Mouse (Mus musculus) cortical plate, adult 2 months (tissue): ENCODE results near the gene Chd2. TPM values are rescaled to one million over a fixed set of nuclear protein-coding genes. Genes with fewer than 3 reads are reported as not detected.

Source experiments
- H3K27ac ChIP-seq: fragments of 200-500 bp; 2 replicates; pipeline ENCODE4 v1.5.1; 2012; ENCODE audit warnings: low read length, control low read depth, inconsistent platforms; ENCODE audit not compliant: insufficient read depth
- H3K4me1 ChIP-seq: fragments of 200-500 bp; 2 replicates; pipeline ENCODE4 v1.6.1; 2011; ENCODE audit warnings: low read length; ENCODE audit not compliant: control insufficient read depth, insufficient read depth
- H3K4me3 ChIP-seq: fragments of 200-500 bp; 2 replicates; pipeline ENCODE4 v1.5.1; 2011; ENCODE audit warnings: mild to moderate bottlenecking, low read length, control low read depth; ENCODE audit not compliant: insufficient read depth
- CTCF ChIP-seq: fragments of 200-500 bp; IDR thresholded peaks from 2 replicates; pipeline ENCODE4 v1.5.1; 2011; ENCODE audit warnings: mild to moderate bottlenecking, control low read depth, low read length; ENCODE audit not compliant: insufficient read depth; ENCODE audit errors: extremely low read depth
- POLR2A ChIP-seq: fragments of 200-500 bp; IDR thresholded peaks from 2 replicates; pipeline ENCODE4 v1.6.1; 2011; ENCODE audit warnings: mild to moderate bottlenecking, low read length, control low read depth; ENCODE audit not compliant: insufficient read depth; ENCODE audit errors: extremely low read depth
- polyA plus RNA-seq: library from polyadenylated mRNA; depleted of rRNA; stranded (reverse); fragments of >200 nt; gene quantifications from 2 replicates; pipeline ENCODE4 v1.2.3, GENCODE M21; 2012

Gene Chd2
- polyA plus RNA-seq, 1 experiment = 33.5 TPM

DNA sequence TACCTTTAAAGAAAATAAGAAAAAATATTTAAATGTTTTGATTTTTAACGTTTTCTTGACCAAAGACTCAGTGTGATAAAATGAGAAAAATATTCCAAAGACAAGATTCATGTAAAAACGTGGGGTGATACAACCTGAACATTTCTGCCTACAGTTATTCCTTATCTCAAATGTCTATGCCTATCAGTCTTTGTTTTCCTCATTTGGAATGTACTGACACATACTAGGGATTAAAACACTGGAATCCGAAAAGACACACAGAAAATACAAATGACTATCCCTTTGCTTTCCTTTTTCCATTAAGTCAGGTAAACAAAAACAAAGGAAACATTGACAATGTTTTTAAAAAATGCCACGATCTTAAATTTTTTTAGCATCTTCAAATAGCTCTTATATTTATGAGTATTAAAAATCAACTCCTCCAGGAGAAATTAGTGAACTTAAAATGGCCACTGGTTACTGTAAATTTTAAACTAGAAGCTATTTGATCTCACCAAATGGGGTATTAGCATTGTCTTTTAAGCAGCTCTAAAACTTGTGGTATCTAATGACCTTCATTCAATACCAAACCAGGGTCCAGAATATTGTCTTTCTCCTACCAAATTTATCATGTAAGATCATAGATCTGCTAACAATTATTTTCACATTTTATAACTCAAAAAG is 14.4 kb upstream of the Chd2 start:
- H3K4me3 ChIP-seq = peak overlapping the region; percentile 50
- no peak overlapping the region for H3K27ac ChIP-seq
- H3K4me1 ChIP-seq = peaks cover 2% of the 10 kb centered on the region; the same call in 1 of the 2 replicates
- TF ChIP-seq CTCF (no peak), POLR2A (no peak)

DNA sequence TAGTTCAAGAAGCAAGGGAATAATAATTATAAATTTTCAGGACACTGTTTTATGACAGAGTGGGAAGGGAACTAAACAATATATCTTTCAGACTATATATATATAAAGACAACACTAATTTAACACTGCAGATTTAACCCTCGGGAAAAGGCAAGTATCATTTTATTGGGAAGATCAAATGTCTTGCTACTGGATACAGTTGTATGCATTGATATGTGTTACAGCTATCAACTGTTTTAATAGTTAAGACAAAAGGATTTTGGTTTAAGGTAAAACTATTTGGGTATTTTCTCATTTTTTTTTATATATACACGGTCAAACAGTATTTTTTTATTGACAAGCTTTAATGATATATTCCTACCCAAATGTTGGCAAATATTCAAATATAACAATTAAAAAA is 13.2 kb upstream of the Chd2 start:
- H3K27ac ChIP-seq = no peak overlapping the region
- peaks cover 2% of the 10 kb centered on the region; the same call in 1 of the 2 replicates for H3K4me1 ChIP-seq
- H3K4me3 ChIP-seq = no peak overlapping the region; the same call in 1 of the 2 replicates
- TF ChIP-seq POLR2A (no peak), CTCF (no peak)

DNA sequence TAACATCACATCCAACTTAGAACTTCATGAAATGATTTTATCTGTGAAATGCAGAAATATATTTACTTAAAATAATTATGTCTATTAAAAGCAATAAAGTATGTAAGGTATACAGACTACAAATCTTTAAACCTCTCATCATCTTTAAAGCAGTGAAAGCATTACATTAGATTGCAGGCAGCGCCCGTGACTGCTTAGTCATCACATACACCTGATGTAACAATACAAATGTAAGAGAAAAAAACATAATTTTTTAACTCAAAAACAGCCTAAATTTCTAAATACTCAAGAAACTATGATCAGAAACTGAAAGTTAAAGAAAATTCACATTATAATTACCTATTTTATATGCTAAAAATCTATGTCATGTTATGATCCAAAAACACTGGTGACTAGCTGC is 11.5 kb upstream of the Chd2 start:
- peak overlapping the region; percentile 34; the same call in 1 of the 2 replicates for H3K4me3 ChIP-seq
- H3K4me1 ChIP-seq = peaks cover 2% of the 10 kb centered on the region; the same call in 1 of the 2 replicates
- no peak overlapping the region for H3K27ac ChIP-seq
- TF ChIP-seq CTCF (no peak), POLR2A (no peak)

GRCm38 (mm10) chr7:73552054-73552750 is 10.6 kb upstream of the Chd2 start:
- Histone ChIP-seq H3K4me3 (peak overlapping the region; percentile 34; the same call in 1 of the 2 replicates), H3K4me1 (peaks cover 3% of the 10 kb centered on the region; the same call in 1 of the 2 replicates), H3K27ac (no peak overlapping the region)
- TF ChIP-seq POLR2A = no peak

DNA sequence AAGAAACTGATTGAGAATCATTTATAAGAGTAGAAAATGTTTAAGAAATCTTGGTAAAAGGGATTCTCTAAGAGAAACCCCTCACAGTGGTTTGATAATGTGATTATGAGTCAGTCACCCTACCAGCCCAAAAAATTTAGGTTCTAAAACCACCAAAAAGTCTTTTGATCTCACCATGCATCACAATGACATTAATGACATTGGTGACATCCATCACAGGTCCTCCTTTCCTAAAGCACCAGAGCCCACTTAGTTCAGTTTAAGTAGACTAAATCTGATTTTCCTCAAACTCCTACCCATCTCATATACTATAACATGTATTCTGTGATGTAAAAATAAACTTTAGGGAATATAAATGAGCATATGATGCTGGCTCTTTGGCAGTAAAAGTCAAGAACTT is 9.7 kb upstream of the Chd2 start:
- no peak overlapping the region for H3K4me3 ChIP-seq
- TF ChIP-seq POLR2A = no peak
- TF ChIP-seq CTCF = no peak
- H3K4me1 ChIP-seq = peaks cover 9% of the 10 kb centered on the region; the same call in 1 of the 2 replicates
- H3K27ac ChIP-seq = no peak overlapping the region

DNA sequence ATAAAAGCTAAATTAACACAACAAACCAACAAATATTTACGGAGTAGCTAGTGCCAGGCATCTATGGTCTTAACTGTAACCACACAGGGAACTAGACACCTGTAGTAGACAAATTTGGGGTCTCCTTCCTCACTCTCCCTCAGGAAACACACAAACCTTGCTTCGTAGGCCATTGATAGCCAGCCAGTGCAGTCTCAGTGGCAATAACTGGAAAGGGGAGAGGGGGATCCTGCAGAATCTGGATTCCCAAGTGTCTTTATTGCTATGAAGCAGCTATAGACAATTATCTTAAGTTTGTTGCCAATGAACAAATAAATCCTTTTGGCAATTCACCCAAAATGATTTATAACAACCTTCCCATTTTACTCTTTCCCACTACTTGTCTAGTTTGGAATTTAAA is 6.4 kb upstream of the Chd2 start:
- peaks cover 12% of the 10 kb centered on the region for H3K4me1 ChIP-seq

GRCm38 (mm10) chr7:73546561-73547510 is 5.2 kb upstream of the Chd2 start:
- no peak overlapping the region for H3K27ac ChIP-seq
- no peak overlapping the region; the same call in 1 of the 2 replicates for H3K4me3 ChIP-seq
- TF ChIP-seq CTCF = no peak
- TF ChIP-seq POLR2A = no peak
- H3K4me1 ChIP-seq = peaks cover 10% of the 10 kb centered on the region

More for the DNA sequence above, 6.4 kb upstream of the Chd2 start:
- Histone ChIP-seq H3K4me3 (no peak overlapping the region), H3K27ac (no peak overlapping the region)
- TF ChIP-seq POLR2A (no peak), CTCF (no peak)

DNA sequence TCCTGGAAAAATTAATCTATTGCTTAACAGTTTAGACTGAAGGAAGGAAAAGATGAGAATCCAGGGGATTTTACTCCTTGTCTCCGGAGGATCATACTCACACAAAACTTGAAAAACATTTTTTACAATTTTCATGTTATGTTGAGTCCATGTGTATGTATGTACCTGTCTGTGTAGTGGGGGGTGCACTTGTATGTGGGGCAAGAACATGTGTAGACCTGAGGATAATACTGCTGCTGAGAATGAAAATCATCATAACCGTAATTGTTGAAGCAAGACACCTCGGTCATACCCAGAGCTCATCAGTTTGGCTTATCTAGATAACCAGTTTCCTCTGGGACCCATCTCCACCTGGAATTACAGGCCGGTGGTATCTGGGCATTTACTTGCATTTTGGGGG is 3.4 kb upstream of the Chd2 start:
- Histone ChIP-seq H3K4me3 (no peak overlapping the region), H3K4me1 (peaks cover 10% of the 10 kb centered on the region), H3K27ac (no peak overlapping the region)
- TF ChIP-seq CTCF (no peak), POLR2A (no peak)

- peak overlapping the region; percentile 70; the same call in 1 of the 2 replicates for H3K4me3 ChIP-seq
- no peak for TF ChIP-seq POLR2A
- no peak for TF ChIP-seq CTCF
- peaks cover 9% of the 10 kb centered on the region for H3K4me1 ChIP-seq
- no peak overlapping the region for H3K27ac ChIP-seq
These were observed 662 bp upstream of the Chd2 start for GRCm38 (mm10) chr7:73542131-73542853.

DNA sequence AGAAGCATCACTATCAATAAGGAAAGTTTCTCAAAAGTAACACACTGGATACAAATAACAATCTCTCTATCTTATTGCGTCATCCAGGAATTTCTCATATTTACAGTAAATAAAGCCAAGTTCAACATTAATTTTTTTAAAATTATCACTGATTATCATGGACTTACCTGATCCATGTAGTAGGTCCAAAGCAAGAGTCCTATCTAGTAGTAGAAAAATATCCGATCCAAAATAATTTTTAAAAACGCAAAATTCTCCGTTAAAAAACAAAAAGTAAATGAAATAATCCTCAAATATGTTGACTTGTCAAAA is 595 bp downstream of the Chd2 start:
- peaks cover 5% of the 10 kb centered on the region for H3K4me1 ChIP-seq
- H3K4me3 ChIP-seq = peak overlapping the region; percentile 70; the same call in 1 of the 2 replicates
- H3K27ac ChIP-seq = peak overlapping the region; percentile 100
- TF ChIP-seq POLR2A (no peak), CTCF (no peak)
